Mouse (Mus musculus): Measurements from ENCODE around the gene Prr5.
A peak's percentile ranks its signal among the peaks of the same experiment; 100 is the strongest.

Gene Prr5

DNA sequence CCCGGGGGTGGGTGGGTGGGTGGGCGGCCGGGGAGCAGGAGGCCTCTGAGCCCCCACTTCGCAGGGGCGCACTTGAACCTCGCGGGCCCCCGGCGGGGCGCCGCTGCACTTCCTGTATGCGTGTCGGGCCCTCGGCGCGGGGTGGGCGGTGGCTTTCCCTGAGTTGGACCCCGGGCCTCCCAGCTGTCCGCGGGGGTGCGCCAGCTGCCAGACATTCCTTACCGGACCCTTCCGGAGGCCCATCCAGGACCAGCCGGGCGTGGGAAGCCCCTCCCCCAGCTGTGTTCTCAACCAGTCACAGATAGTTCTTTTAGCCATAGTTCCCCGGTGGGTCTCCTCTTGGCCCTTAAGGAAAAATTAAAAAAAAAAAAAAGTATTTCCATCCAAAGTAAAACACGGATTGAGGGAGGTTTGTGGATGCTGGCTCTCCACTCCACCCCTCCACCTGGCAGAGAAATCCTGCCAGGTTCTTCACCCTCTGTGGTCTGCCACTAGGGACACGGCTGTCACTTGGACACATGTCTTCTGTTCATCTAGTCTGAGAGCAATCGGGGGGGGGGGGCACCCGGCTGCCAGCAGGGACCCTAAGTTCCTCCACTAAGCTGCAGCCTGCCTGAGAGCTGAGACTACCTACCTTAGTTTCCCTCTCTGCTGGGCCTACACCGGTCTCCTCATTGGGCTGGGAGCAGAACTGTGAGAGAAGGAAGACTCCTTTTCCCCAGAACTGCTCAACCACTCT is 12.2 kb downstream of the Prr5 start:
- peak; percentile 54 to 66 for DNase-seq

- DNase-seq = no peak
These were observed 12.8 kb downstream of the Prr5 start for GRCm38 (mm10) chr15:84682206-84682605.

- DNase-seq = no peak
These were observed 13.4 kb downstream of the Prr5 start for GRCm38 (mm10) chr15:84682821-84683220.

GRCm38 (mm10) chr15:84684520-84684919 is 15.1 kb downstream of the Prr5 start:
- no peak for DNase-seq

- DNase-seq = peak; percentile 67 to 84
These were observed 16.0 kb downstream of the Prr5 start for GRCm38 (mm10) chr15:84685417-84685816.

GRCm38 (mm10) chr15:84687904-84688303 is 18.5 kb downstream of the Prr5 start:
- no peak for DNase-seq

DNA sequence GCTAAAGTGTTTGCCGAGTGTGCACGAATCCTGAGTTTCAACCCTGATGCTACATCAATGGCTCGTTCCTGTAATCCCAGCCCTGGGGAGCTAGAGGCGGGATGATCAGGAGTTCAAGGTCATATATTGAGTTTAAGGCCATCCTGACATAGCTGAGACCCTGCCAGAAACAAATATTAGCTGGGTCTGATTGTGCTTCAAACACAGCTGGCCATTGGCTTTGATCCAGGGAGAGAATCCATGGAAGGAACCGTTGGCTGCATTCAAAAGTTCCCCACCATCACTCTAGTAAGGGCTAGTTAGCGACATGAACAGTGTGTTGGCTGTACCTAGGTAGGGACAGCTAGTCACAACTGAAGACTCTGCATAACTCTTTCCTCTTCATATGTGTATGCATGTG is 19.9 kb downstream of the Prr5 start:
- no peak for DNase-seq

DNA sequence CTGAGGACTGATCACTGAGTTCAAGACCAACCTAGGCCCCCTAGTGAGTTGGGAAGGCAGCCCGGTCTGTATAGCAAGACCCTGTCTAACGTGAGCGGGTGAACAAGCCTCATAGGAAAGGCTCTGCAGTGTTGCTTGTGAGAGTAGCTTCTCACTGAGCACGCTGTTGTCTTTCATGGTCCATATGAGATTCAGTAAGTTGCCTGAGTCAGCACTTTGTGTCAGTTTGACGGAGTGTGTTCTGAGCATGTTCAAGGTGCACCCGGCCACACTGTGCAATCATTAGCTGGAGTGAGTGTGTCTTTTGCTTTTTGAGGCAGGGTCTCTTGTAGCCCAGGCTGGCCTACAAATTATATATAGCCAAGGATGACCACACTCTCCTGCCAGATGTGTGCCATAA is 22.1 kb downstream of the Prr5 start:
- no peak for DNase-seq

GRCm38 (mm10) chr15:84692645-84693044 is 23.2 kb downstream of the Prr5 start:
- DNase-seq = peak; percentile 42 to 56

- no peak for DNase-seq
These were observed 26.6 kb downstream of the Prr5 start for GRCm38 (mm10) chr15:84696021-84696420.

- no peak for DNase-seq
These were observed 28.2 kb downstream of the Prr5 start for GRCm38 (mm10) chr15:84697611-84698011.

DNA sequence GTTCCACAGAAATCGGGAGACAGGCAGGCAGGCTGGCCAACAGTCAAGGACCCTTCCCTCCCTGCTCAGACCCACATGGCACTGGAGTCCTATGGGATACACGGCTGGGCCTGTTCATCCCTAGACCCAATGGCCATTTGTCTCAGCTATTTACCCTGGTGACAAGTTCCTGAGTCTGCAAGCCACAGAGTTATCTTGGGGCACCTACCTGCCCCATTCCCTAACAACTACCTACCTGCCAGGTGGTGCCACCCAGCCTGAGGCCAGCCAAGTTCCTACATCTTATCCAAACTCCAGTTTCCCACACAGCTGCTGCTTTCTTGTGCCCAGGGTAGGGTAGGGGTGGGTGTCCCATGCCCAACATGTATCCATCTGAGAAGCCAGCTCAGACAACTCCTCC is 28.8 kb downstream of the Prr5 start:
- no peak for DNase-seq

GRCm38 (mm10) chr15:84700147-84700794 is 30.9 kb downstream of the Prr5 start:
- peak; percentile 59 to 74 for DNase-seq

GRCm38 (mm10) chr15:84701947-84702346 is 32.5 kb downstream of the Prr5 start:
- DNase-seq = no peak

- no peak for DNase-seq
These were observed 33.2 kb downstream of the Prr5 start for GRCm38 (mm10) chr15:84702391-84703345.

DNA sequence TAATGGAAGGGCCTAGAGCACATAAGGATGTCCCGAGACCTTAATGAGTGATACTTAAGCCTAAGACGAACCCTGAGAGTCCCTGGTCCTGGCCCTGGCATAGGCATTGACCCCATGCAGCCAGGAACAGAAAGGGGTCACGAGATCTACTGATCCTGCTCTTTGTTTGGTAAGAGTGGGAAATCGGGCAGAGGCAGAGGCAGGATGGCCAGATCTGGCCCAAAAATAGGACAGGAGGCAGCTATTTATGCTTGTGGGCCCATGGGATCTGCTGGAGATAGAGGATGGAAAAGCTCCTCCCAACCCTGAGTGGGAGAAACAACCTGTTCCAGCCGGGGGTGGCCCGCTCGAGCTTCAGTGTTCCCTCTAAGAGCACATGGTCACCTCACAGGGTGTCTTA is 34.6 kb downstream of the Prr5 start:
- DNase-seq = no peak

- peak; percentile 49 to 54 for DNase-seq
These were observed 36.0 kb downstream of the Prr5 start for GRCm38 (mm10) chr15:84705351-84705901.

DNA sequence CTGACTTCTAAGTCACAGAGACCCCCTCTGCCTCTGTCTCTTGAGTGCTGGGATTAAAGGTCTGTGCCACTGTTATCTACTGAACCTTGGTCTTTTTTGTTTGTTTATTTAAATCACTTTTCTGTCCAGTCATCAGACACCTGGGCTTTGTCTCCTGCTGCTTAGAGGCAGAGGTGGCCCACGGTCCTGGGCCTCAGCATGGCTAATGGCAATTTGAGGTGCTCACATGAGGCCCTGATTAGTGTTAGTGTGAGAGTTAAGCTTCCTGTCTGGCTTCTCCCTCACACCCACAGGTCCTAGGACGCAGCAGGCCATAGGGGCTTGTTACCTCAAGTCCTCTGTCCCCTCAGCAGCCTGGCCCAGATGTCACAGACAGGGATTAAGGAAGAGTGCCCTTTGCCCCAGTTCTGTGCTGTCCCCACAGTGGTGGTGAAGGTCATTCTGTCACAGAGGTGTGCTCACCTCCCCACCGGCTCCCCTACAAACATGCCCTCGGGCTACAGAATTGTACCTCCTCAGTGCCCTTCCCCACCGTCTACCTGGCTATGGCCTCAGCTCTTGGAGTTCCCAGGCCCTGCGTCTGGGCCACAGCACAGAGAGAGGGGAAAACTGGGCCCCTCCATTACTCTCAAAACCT is 37.7 kb downstream of the Prr5 start:
- no peak for DNase-seq

- DNase-seq = no peak
These were observed 43.4 kb downstream of the Prr5 start for GRCm38 (mm10) chr15:84712566-84713405.

GRCm38 (mm10) chr15:84714730-84715129 is 45.3 kb downstream of the Prr5 start:
- peak; percentile 43 to 49 for DNase-seq

DNA sequence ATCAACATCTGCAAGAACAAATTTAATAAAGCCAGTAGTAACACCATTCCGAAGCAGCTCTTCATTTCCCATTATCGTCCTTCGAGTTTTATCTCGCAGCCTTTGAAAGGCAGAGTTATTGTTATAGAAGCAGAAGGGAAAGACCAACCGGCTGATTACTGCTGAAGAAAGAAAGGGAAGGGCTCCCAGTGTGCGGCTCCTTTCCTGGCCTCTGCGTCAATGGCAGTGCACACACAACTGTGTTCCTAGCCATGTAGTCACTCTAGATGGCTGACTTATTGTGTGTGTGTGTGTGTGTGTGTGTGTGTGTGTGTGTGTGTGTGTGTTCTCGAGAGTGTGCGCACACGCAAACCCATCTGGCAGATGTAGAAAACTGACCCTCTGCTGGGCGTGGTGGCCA is 45.7 kb downstream of the Prr5 start:
- no peak for DNase-seq

Data from spleen, adult 18-20 months (tissue).